Mouse (Mus musculus) megakaryocyte, embryonic 14.5 days (primary cell): ENCODE measurements around the gene Reln. TPM values are rescaled to one million over a fixed set of nuclear protein-coding genes. Genes with fewer than 3 reads are reported as not detected.
A peak's percentile ranks its signal among the peaks of the same experiment; 100 is the strongest.

Experiments
- H3K27me3 ChIP-seq: replicated peaks from 2 replicates; pipeline ENCODE3; 2012; ENCODE audit warnings: inconsistent platforms
- H3K36me3 ChIP-seq: replicated peaks from 2 replicates; pipeline ENCODE3; 2012; ENCODE audit warnings: low read length, inconsistent platforms, mixed read lengths
- H3K4me1 ChIP-seq: 2 replicates; pipeline ENCODE4 v1.6.1; 2012; ENCODE audit warnings: inconsistent platforms
- H3K4me3 ChIP-seq: replicated peaks from 2 replicates; pipeline ENCODE3; 2012; ENCODE audit warnings: moderate library complexity, mild to moderate bottlenecking, inconsistent platforms
- H3K9me3 ChIP-seq: 2 replicates; pipeline ENCODE4 v1.6.1; 2012; ENCODE audit warnings: inconsistent platforms
- FLI1 ChIP-seq: IDR thresholded peaks from 2 replicates; pipeline ENCODE4 v1.6.1; 2012; ENCODE audit warnings: low read length, inconsistent platforms, mixed read lengths
- GATA1 ChIP-seq: IDR thresholded peaks from 3 replicates; pipeline ENCODE4 v1.6.1; 2012; ENCODE audit warnings: mixed read lengths, low read length, inconsistent platforms, borderline replicate concordance
- polyA plus RNA-seq: library from polyadenylated mRNA; stranded (reverse); fragments of >175 nt; gene quantifications from 2 replicates; pipeline ENCODE4 v1.2.3, GENCODE M21; 2012; ENCODE audit warnings: low replicate concordance; ENCODE audit not compliant: insufficient read depth

Reln gene
- polyA plus RNA-seq, 1 experiment = 2.0 TPM

GRCm38 (mm10) chr5:22285396-22285795 lies 59.1 kb downstream of the Reln start:
- Histone ChIP-seq H3K4me1 (peaks cover 12% of the 10 kb centered on the region), H3K4me3 (no peak overlapping the region), H3K27me3 (no peaks in the 10 kb centered on the region), H3K9me3 (peaks cover 16% of the 10 kb centered on the region), H3K36me3 (peaks cover 4% of the 10 kb centered on the region)
- TF ChIP-seq FLI1 (no peak), GATA1 (no peak)

- Histone ChIP-seq H3K4me1 (peaks cover 7% of the 10 kb centered on the region), H3K9me3 (peaks cover 24% of the 10 kb centered on the region), H3K36me3 (peaks cover 7% of the 10 kb centered on the region), H3K27me3 (no peaks in the 10 kb centered on the region), H3K4me3 (no peak overlapping the region)
- no peak for TF ChIP-seq GATA1
- no peak for TF ChIP-seq FLI1
Measured at GRCm38 (mm10) chr5:22282141-22282665, 62.3 kb downstream of the Reln start.

GRCm38 (mm10) chr5:22280534-22281164 lies 63.9 kb downstream of the Reln start:
- no peak for TF ChIP-seq GATA1
- no peak for TF ChIP-seq FLI1

GRCm38 (mm10) chr5:22279201-22279600 lies 65.3 kb downstream of the Reln start:
- TF ChIP-seq FLI1 (no peak), GATA1 (no peak)
- Histone ChIP-seq H3K36me3 (peaks cover 3% of the 10 kb centered on the region), H3K27me3 (no peaks in the 10 kb centered on the region), H3K4me1 (peaks cover 4% of the 10 kb centered on the region; the same call in 1 of the 2 replicates), H3K4me3 (no peak overlapping the region), H3K9me3 (peaks cover 20% of the 10 kb centered on the region)

More at GRCm38 (mm10) chr5:22280534-22281164, 63.9 kb downstream of the Reln start:
- Histone ChIP-seq H3K4me1 (peaks cover 4% of the 10 kb centered on the region; the same call in 1 of the 2 replicates), H3K4me3 (peak overlapping the region; percentile 26), H3K9me3 (peaks cover 26% of the 10 kb centered on the region), H3K36me3 (peaks cover 7% of the 10 kb centered on the region), H3K27me3 (no peaks in the 10 kb centered on the region)

GRCm38 (mm10) chr5:22274134-22274533 lies 70.4 kb downstream of the Reln start:
- TF ChIP-seq FLI1 (no peak), GATA1 (no peak)
- H3K36me3 ChIP-seq = peaks cover 3% of the 10 kb centered on the region
- H3K4me3 ChIP-seq = no peak overlapping the region
- H3K9me3 ChIP-seq = peaks cover 12% of the 10 kb centered on the region
- peaks cover 1% of the 10 kb centered on the region for H3K4me1 ChIP-seq
- no peaks in the 10 kb centered on the region for H3K27me3 ChIP-seq

- no peak overlapping the region for H3K4me3 ChIP-seq
- peaks cover 40% of the 10 kb centered on the region for H3K4me1 ChIP-seq
- no peaks in the 10 kb centered on the region for H3K27me3 ChIP-seq
- H3K9me3 ChIP-seq = no peaks in the 10 kb centered on the region
- no peaks in the 10 kb centered on the region for H3K36me3 ChIP-seq
- no peak for TF ChIP-seq GATA1
Measured at GRCm38 (mm10) chr5:22266489-22267301, 77.8 kb downstream of the Reln start.

- Histone ChIP-seq H3K36me3 (no peaks in the 10 kb centered on the region), H3K4me3 (peak overlapping the region; percentile 29), H3K27me3 (no peaks in the 10 kb centered on the region), H3K9me3 (no peaks in the 10 kb centered on the region), H3K4me1 (peaks cover 31% of the 10 kb centered on the region)
- TF ChIP-seq GATA1 (no peak), FLI1 (no peak)
Measured at GRCm38 (mm10) chr5:22262351-22262765, 82.1 kb downstream of the Reln start.

GRCm38 (mm10) chr5:22255346-22255745 lies 89.2 kb downstream of the Reln start:
- Histone ChIP-seq H3K4me1 (peaks cover 16% of the 10 kb centered on the region), H3K36me3 (no peaks in the 10 kb centered on the region), H3K9me3 (no peaks in the 10 kb centered on the region), H3K4me3 (no peak overlapping the region), H3K27me3 (no peaks in the 10 kb centered on the region)
- TF ChIP-seq FLI1 (no peak), GATA1 (no peak)

- no peak for TF ChIP-seq GATA1
- TF ChIP-seq FLI1 = no peak
- Histone ChIP-seq H3K27me3 (no peaks in the 10 kb centered on the region), H3K9me3 (no peaks in the 10 kb centered on the region), H3K4me1 (peaks cover 15% of the 10 kb centered on the region), H3K4me3 (no peak overlapping the region), H3K36me3 (no peaks in the 10 kb centered on the region)
Measured at GRCm38 (mm10) chr5:22253910-22254309, 90.6 kb downstream of the Reln start.

- no peaks in the 10 kb centered on the region for H3K9me3 ChIP-seq
- H3K4me3 ChIP-seq = no peak overlapping the region
- no peak for TF ChIP-seq GATA1
- H3K4me1 ChIP-seq = peaks cover 13% of the 10 kb centered on the region
- H3K36me3 ChIP-seq = no peaks in the 10 kb centered on the region
- no peaks in the 10 kb centered on the region for H3K27me3 ChIP-seq
Measured at GRCm38 (mm10) chr5:22253318-22253717, 91.2 kb downstream of the Reln start.
